Mouse (Mus musculus) cerebellum, adult 2 months (tissue): ENCODE measurements around the gene Myo1b. TPM values are rescaled to one million over a fixed set of nuclear protein-coding genes. Genes with fewer than 3 reads are reported as not detected.

Source experiments
- DNase-seq, 2 experiments: peaks; one replicate each; pipeline ENCODE4 v3.0.0; 2021
- H3K27ac ChIP-seq: fragments of 200-500 bp; 2 replicates; pipeline ENCODE4 v1.5.1; 2012; ENCODE audit warnings: low read length, control low read depth, inconsistent platforms; ENCODE audit not compliant: insufficient read depth
- H3K27me3 ChIP-seq: fragments of 200-500 bp; 2 replicates; pipeline ENCODE4 v1.6.1; 2012; ENCODE audit warnings: inconsistent platforms, mild to moderate bottlenecking, low read length, moderate library complexity; ENCODE audit not compliant: control insufficient read depth, insufficient read depth
- H3K4me1 ChIP-seq: fragments of 200-500 bp; 2 replicates; pipeline ENCODE4 v1.6.1; 2011; ENCODE audit warnings: low read length; ENCODE audit not compliant: control insufficient read depth, insufficient read depth
- H3K4me3 ChIP-seq: fragments of 200-500 bp; replicated peaks from 2 replicates; pipeline ENCODE3; 2011; ENCODE audit warnings: mild to moderate bottlenecking, low read depth, low read length, control low read depth; ENCODE audit not compliant: insufficient read depth
- CTCF ChIP-seq: fragments of 200-500 bp; IDR thresholded peaks from 2 replicates; pipeline ENCODE4 v1.5.1; 2011; ENCODE audit warnings: low read depth, mild to moderate bottlenecking, control low read depth, low read length, moderate library complexity, borderline replicate concordance; ENCODE audit not compliant: insufficient read depth
- POLR2A ChIP-seq: fragments of 200-500 bp; IDR thresholded peaks from 2 replicates; pipeline ENCODE4 v1.6.1; 2011; ENCODE audit warnings: low read length, control low read depth, borderline replicate concordance; ENCODE audit not compliant: insufficient read depth
- WGBS: fragments of 180-500 bp; shearing (Covaris S2); methylation state at CpG from one replicate; pipeline ENCODE4 v1.1.7; 2018; 5-methylcytosine and 5-hydroxymethylcytosine counted together
- polyA plus RNA-seq: library from polyadenylated mRNA; depleted of rRNA; stranded (reverse); fragments of >200 nt; gene quantifications from 2 replicates; pipeline ENCODE4 v1.2.3, GENCODE M21; 2012

Gene Myo1b
- polyA plus RNA-seq, 1 experiment: 10.2 TPM

GRCm38 (mm10) chr1:51789269-51789668 is 126.6 kb downstream of the Myo1b start:
- 56% methylated on average over 6 of the region's 6 CpGs for WGBS
- Histone ChIP-seq H3K4me1 (no peaks in the 10 kb centered on the region), H3K27ac (no peak overlapping the region), H3K4me3 (no peak overlapping the region), H3K27me3 (no peaks in the 10 kb centered on the region)
- TF ChIP-seq POLR2A: no peak
- no peak for TF ChIP-seq CTCF
- DNase-seq: no peak

DNA sequence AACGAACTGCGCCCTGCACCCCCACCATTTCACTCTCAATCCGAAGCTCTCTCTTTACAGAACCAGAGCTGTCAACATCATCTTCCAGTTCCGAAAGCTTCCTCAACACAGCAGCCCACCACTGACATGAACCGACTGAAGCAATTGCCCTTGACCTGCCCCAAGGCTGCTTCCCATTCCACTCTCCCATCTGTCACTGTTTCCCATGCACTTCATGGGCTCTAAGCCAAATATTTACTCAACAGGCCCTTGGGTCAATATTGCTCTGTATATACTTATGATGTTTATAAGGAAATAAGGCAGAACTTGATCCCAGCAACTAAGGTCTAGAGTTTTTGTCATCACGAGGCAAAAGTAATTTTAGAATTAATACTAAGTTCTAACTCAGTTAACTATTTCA is 133.8 kb downstream of the Myo1b start:
- DNase-seq: no peak
- no peak overlapping the region for H3K4me3 ChIP-seq
- TF ChIP-seq CTCF: no peak
- TF ChIP-seq POLR2A: no peak
- WGBS: 51% methylated on average over 6 of the region's 6 CpGs
- H3K27me3 ChIP-seq: no peaks in the 10 kb centered on the region
- H3K4me1 ChIP-seq: no peaks in the 10 kb centered on the region
- H3K27ac ChIP-seq: no peak overlapping the region

GRCm38 (mm10) chr1:51780357-51780756 is 135.5 kb downstream of the Myo1b start:
- no peaks in the 10 kb centered on the region for H3K4me1 ChIP-seq
- H3K27ac ChIP-seq: no peak overlapping the region
- TF ChIP-seq CTCF: no peak
- no peak for TF ChIP-seq POLR2A
- H3K4me3 ChIP-seq: no peak overlapping the region
- no peaks in the 10 kb centered on the region; the same call in 1 of the 2 replicates for H3K27me3 ChIP-seq
- DNase-seq: no peak

- no peaks in the 10 kb centered on the region for H3K4me1 ChIP-seq
- no peak for TF ChIP-seq CTCF
- TF ChIP-seq POLR2A: no peak
- H3K27me3 ChIP-seq: no peaks in the 10 kb centered on the region; the same call in 1 of the 2 replicates
- H3K4me3 ChIP-seq: no peak overlapping the region
- DNase-seq: no peak
- H3K27ac ChIP-seq: no peak overlapping the region
- WGBS: 96% methylated on average over 7 of the region's 7 CpGs
Measured at GRCm38 (mm10) chr1:51778241-51778640, 137.6 kb downstream of the Myo1b start.

DNA sequence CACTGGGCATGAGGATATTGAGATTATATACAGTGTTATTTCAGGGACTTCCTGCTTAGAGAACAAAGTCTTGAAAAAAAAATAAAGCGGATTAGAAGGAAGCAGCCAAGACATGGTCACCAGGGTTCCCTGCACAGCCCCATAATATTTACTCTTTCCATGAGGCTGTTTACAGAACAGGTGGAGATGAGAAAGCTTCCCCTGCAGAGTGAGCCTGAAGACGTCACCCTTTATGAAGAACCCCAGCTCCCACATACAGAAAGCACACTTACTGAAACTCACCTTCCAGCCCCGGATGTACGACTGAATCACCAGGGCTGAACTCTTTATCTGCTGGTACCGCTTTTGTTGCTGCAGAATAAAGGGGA is 145.4 kb downstream of the Myo1b start:
- WGBS: 88% methylated on average over 5 of the region's 5 CpGs
- TF ChIP-seq POLR2A: no peak
- TF ChIP-seq CTCF: no peak
- Histone ChIP-seq H3K27ac (no peak overlapping the region), H3K27me3 (no peaks in the 10 kb centered on the region), H3K4me3 (no peak overlapping the region), H3K4me1 (no peaks in the 10 kb centered on the region)
- no peak for DNase-seq

DNA sequence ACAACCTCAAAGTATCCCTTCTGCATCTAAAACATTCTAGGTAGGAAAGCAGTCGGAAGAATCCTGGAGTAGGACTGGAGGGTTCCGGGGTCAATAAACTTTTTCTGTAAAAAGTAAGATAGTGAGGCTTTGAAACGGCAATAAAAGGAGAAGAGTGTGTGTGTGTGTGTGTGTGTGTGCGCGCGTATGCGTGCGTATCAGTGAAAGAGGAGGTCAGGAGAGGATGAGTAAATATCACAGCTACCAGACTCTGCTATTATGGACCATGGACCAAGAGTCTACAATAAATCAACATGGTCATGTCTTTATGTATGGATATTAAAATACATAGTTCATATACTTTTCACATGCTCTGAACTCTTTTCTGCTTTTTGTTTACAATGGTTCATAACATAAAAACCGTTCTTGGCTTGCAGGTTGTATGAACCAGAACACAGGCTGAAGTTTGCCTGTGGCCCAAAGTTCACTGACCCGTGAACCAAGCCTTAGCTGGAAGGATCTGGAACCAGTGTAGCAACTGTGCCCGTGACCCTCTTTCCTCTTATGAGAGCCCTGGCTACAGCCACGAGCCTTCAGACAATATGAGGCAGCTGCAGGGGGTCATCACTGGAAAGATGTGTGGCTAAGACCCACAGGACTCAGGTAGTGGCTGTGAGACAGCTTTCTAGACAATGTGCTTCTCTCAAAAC is 145.9 kb downstream of the Myo1b start:
- WGBS: 88% methylated on average over 12 of the region's 12 CpGs
- Histone ChIP-seq H3K4me1 (no peaks in the 10 kb centered on the region; the same call in 1 of the 2 replicates), H3K4me3 (no peak overlapping the region), H3K27ac (no peak overlapping the region), H3K27me3 (no peaks in the 10 kb centered on the region)
- no peak for DNase-seq
- TF ChIP-seq POLR2A (no peak), CTCF (no peak)

GRCm38 (mm10) chr1:51766271-51766670 is 149.6 kb downstream of the Myo1b start:
- Histone ChIP-seq H3K4me3 (no peak overlapping the region), H3K27me3 (no peaks in the 10 kb centered on the region), H3K4me1 (no peaks in the 10 kb centered on the region; the same call in 1 of the 2 replicates), H3K27ac (no peak overlapping the region)
- DNase-seq: no peak
- WGBS: 97% methylated on average over 4 of the region's 4 CpGs
- TF ChIP-seq POLR2A (no peak), CTCF (no peak)

DNA sequence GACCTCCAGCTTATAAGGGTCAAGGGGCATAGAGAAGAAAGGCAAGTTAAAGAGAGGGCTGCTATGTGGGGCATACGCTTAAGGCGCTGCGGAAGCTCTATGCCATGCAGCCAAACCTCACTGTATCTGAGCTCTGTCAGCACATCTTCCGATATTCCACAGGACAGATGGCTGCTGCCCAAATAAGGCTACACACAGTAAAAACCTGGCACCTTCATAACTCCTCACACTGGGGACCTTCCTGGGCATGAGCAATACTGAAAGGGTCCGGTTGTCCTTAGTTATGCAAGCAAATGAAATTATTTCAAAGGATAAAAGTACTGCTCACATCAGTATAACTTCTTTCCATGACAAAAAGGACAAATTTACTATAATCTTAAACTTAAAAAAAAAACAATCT is 150.7 kb downstream of the Myo1b start:
- Histone ChIP-seq H3K27ac (no peak overlapping the region), H3K4me3 (no peak overlapping the region), H3K4me1 (no peaks in the 10 kb centered on the region; the same call in 1 of the 2 replicates), H3K27me3 (no peaks in the 10 kb centered on the region)
- WGBS: 34% methylated on average over 5 of the region's 5 CpGs
- DNase-seq: peak; percentile 14 to 62
- TF ChIP-seq POLR2A (no peak), CTCF (no peak)

DNA sequence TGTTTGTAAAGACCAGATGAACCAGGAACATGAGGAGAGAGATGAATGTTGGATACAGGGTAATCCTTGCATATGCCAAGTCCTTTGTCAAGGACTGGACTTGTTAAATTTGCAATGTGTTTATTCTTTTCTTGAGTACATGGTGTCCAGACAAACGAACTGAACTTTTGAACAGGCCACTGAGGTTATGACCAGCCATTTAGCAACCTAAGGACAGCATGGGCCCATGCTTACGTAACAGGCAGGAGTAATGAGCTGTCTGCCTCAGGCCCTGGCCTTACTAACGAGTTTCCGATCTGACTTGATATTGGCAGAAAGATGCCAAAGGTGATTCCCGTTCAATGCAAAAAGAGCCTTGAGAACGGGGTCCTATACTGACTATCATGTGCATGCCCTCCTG is 156.2 kb downstream of the Myo1b start:
- no peaks in the 10 kb centered on the region for H3K4me1 ChIP-seq
- no peak overlapping the region for H3K4me3 ChIP-seq
- no peak for TF ChIP-seq CTCF
- 92% methylated on average over 6 of the region's 6 CpGs for WGBS
- DNase-seq: no peak
- no peaks in the 10 kb centered on the region for H3K27me3 ChIP-seq
- H3K27ac ChIP-seq: no peak overlapping the region
